27 mouse cellular contexts compared by ENCODE assay signal in genomic region chr9:5496837-5497236, GRCm38 (mm10).
DNase-seq lines count a peak whose midpoint lies in the region; ATAC-seq lines count a peak whose summit lies in the region.
"Had no signal": no experiment of that assay in that cellular context is flagged by ENCODE, and none has a peak within 500 bp of the region (broad histone marks: within the 10 kb centered on the region; RNA-seq: fewer than 3 reads in every experiment).

No protein-coding gene starts in this region.

- no peak overlapping the region for H3K27ac ChIP-seq in forebrain, embryonic 14.5 days (ENCODE audit: low read depth, low read length)
- no peak overlapping the region for H3K27ac ChIP-seq in forebrain, embryonic 11.5 days (ENCODE audit: low read depth, low read length)
- H3K27ac ChIP-seq: heart, embryonic 13.5 days; kidney, postnatal 0 days; limb, embryonic 13.5 days; liver, embryonic 13.5 days; midbrain, embryonic 15.5 days; neural tube, embryonic 15.5 days; stomach, postnatal 0 days had no signal

- H3K36me3 ChIP-seq in forebrain, embryonic 14.5 days (ENCODE audit: control insufficient read depth, insufficient read depth, low read length), result no peaks in the 10 kb centered on the region
- no peaks in the 10 kb centered on the region for H3K36me3 ChIP-seq in forebrain, embryonic 11.5 days (ENCODE audit: control insufficient read depth, insufficient read depth, low read length)
- H3K36me3 ChIP-seq: heart, embryonic 13.5 days; limb, embryonic 13.5 days; liver, embryonic 13.5 days; midbrain, embryonic 15.5 days; neural tube, embryonic 15.5 days had no signal

- WGBS in forebrain, embryonic 14.5 days, result 75% methylated on average over 2 of the region's 2 CpGs
- WGBS in forebrain, embryonic 11.5 days, result 80% methylated on average over 2 of the region's 2 CpGs

- intact Hi-C loops in left cerebral cortex, postnatal 36 days (cut with DNase I), result no loop called here

- H3K4me3 ChIP-seq in forebrain, embryonic 14.5 days (ENCODE audit: low read depth, low read length), result no peak overlapping the region
- H3K4me3 ChIP-seq in forebrain, embryonic 11.5 days (ENCODE audit: low read depth, low read length), result no peak overlapping the region
- H3K4me3 ChIP-seq: heart, embryonic 13.5 days; limb, embryonic 13.5 days; liver, embryonic 13.5 days; midbrain, embryonic 15.5 days; neural tube, embryonic 15.5 days had no signal

- no peaks in the 10 kb centered on the region for H3K4me1 ChIP-seq in forebrain, embryonic 14.5 days (ENCODE audit: control insufficient read depth, insufficient read depth, low read length)
- H3K4me1 ChIP-seq in forebrain, embryonic 11.5 days (replicated peaks; ENCODE audit: control insufficient read depth, insufficient read depth, low read length), result no peaks in the 10 kb centered on the region
- H3K4me1 ChIP-seq: heart, embryonic 13.5 days; limb, embryonic 13.5 days; liver, embryonic 13.5 days; midbrain, embryonic 15.5 days; neural tube, embryonic 15.5 days had no signal

- H3K4me2 ChIP-seq in forebrain, embryonic 14.5 days (ENCODE audit: low read length), result no peak overlapping the region
- no peak overlapping the region for H3K4me2 ChIP-seq in forebrain, embryonic 11.5 days (ENCODE audit: low read depth, low read length, severe bottlenecking)
- H3K4me2 ChIP-seq: heart, embryonic 13.5 days; limb, embryonic 13.5 days; liver, embryonic 13.5 days; lung, embryonic 14.5 days; midbrain, embryonic 15.5 days; neural tube, embryonic 15.5 days had no signal

- peak; percentile 29 for DNase-seq in forebrain, embryonic 14.5 days (ENCODE audit: low spot score)
- no peak for DNase-seq in forebrain, embryonic 11.5 days (ENCODE audit: low spot score)
- peak; percentile 39 for DNase-seq in left cerebral cortex, adult 11 months (ENCODE audit: low spot score)
- no peak for DNase-seq in left cerebral cortex, postnatal 36 days (ENCODE audit: low spot score in 2 of 2)
- peak; percentile 6 to 36 for DNase-seq in layer of hippocampus, adult 8-10 months (ENCODE audit: low spot score in 2 of 2)
- DNase-seq in telencephalon, adult 2 months (ENCODE audit: low read depth, low spot score), result peak; percentile 89
- DNase-seq in cerebellum, postnatal 36 days, result no peak
- DNase-seq: adrenal gland, postnatal 10 days; cerebellum, adult 11-12 months; cerebellum, postnatal 25 days; gastrocnemius, postnatal 14 days; heart, adult 18-20 months; heart, postnatal 36 days; kidney, adult 18-20 months; liver, embryonic 13.5 days; lung, embryonic 14.5 days; lung, postnatal 36 days; thymus, postnatal 25 days had no signal

- ATAC-seq in forebrain, embryonic 14.5 days, result no peak
- no peak for ATAC-seq in forebrain, embryonic 11.5 days (replicated peaks; ENCODE audit: low FRiP score)
- ATAC-seq: activated CD4-positive, CD25-positive, alpha-beta regulatory T cell, adult 4 months; CD4-positive, CD25-positive, alpha-beta regulatory T cell, adult 4 months; hindbrain, embryonic 16.5 days; midbrain, embryonic 15.5 days had no signal

- no peaks in the 10 kb centered on the region for H3K9me3 ChIP-seq in forebrain, embryonic 14.5 days (replicated peaks; ENCODE audit: control insufficient read depth, low read length)
- no peaks in the 10 kb centered on the region for H3K9me3 ChIP-seq in forebrain, embryonic 11.5 days (ENCODE audit: control insufficient read depth, low read length)
- H3K9me3 ChIP-seq: heart, embryonic 13.5 days; limb, embryonic 13.5 days; liver, embryonic 13.5 days; midbrain, embryonic 15.5 days; neural tube, embryonic 15.5 days had no signal

- no peaks in the 10 kb centered on the region for H3K27me3 ChIP-seq in forebrain, embryonic 14.5 days (replicated peaks; ENCODE audit: control insufficient read depth, insufficient read depth, low read length)
- H3K27me3 ChIP-seq in forebrain, embryonic 11.5 days (ENCODE audit: control insufficient read depth, insufficient read depth, low read length), result no peaks in the 10 kb centered on the region
- H3K27me3 ChIP-seq: heart, embryonic 13.5 days; limb, embryonic 13.5 days; liver, embryonic 13.5 days; midbrain, embryonic 15.5 days; neural tube, embryonic 15.5 days had no signal

- H3K9ac ChIP-seq in forebrain, embryonic 14.5 days (ENCODE audit: low read length), result no peak overlapping the region
- no peak overlapping the region for H3K9ac ChIP-seq in forebrain, embryonic 11.5 days (ENCODE audit: low read length)
- H3K9ac ChIP-seq: heart, embryonic 13.5 days; limb, embryonic 13.5 days; liver, embryonic 13.5 days; lung, embryonic 14.5 days; midbrain, embryonic 15.5 days; neural tube, embryonic 15.5 days had no signal

Comparison
In these comparisons a context has a peak if more than half of its experiments do, and no peak if none do; other contexts are left out.
1. DNase-seq: peak in forebrain, embryonic 14.5 days (single experiment), left cerebral cortex, adult 11 months (single experiment), layer of hippocampus, adult 8-10 months (2 of 2) and telencephalon, adult 2 months (single experiment); none in forebrain, embryonic 11.5 days (single experiment), left cerebral cortex, postnatal 36 days (0 of 2) and cerebellum, postnatal 36 days (0 of 2).